Mouse (Mus musculus) layer of hippocampus, adult 9-11 months (tissue): ENCODE measurements around the gene Pamr1.

ENCODE experiments used
- DNase-seq: peaks from one replicate; pipeline ENCODE4 v3.0.0; 2022

Pamr1 gene

DNA sequence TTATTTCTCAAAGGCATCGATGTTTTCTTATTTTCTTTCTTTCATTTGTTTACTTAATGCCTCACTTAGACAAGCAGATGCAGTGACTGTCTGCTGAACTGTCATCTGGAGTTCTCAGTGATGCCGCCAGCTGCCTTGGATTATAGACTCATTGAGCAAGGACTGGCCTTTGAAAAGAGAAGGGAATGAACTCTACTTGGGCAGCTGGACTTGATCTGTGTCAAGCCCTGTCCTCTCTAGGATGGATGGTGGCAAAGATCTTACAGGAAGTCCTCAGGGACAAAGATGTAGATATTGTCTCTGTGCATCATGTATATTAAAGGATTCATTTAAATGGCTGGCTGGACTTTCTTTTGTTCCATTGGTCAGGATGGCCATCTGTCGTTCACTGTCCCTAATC, 114.1 kb downstream of the Pamr1 start:
- no peak for DNase-seq

GRCm38 (mm10) chr2:102667981-102668380, 118.2 kb downstream of the Pamr1 start:
- no peak for DNase-seq

GRCm38 (mm10) chr2:102669580-102669979, 119.8 kb downstream of the Pamr1 start:
- DNase-seq: no peak

DNA sequence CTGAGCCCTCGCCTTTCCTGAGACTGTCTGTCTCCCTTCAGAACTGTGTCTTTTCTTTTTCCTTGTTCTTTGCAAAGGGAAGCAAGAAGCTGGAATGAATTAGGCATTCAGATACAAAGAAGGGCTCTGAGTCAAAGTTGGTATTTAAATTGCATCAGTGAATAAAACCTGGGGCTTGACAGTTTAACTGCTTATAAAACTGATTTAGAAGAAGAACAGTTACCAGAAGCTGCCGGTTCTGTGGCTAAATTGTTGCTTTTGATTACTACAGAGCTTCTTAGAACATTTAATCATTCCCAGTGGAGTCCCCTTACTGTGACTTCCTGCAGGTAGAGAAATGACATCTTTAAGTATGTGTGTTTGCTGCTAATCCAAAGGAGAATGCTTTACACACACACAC, 124.8 kb downstream of the Pamr1 start:
- no peak for DNase-seq

DNA sequence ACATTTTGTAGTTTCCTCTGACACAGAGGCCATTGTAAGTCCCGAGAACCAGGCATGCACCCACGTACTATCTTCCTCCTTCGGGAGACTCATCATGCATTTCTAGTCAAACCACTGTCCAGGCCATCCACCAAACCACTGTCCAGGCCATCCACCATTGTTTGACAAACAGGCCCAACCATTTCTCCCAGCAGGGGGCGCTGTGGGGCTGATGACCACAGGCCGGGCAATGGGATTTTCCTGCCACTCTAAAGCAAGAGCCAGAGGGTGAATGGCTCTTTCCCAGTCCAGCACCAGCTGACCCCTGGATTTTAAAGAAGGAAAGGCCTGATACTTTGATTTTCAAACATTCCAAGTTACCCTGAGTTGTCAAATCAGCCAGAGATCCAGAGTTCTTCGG, 125.5 kb downstream of the Pamr1 start:
- no peak for DNase-seq

- no peak for DNase-seq
Observed at GRCm38 (mm10) chr2:102676716-102677312, 127.0 kb downstream of the Pamr1 start.

DNA sequence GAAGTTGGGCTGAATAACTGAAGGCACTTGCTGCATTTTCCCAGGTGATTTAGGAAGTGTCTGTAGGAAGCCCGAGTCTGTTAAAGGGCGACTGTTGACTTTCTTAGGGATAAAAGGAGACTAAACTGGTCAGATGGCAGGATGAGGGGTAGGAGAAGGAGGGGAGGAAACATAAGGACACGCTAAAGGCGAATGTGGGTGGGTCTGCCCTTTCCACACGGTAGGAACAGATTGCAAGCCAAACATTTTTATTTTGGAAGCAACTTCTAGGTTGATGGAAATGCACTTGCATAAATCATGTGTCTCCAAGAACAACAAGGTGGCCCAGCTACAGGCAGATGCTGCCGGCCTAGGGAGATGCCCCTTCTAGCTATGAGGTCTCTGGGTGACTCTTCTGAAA, 127.6 kb downstream of the Pamr1 start:
- DNase-seq: peak; percentile 49

- DNase-seq: no peak
Observed at GRCm38 (mm10) chr2:102681351-102681750, 131.5 kb downstream of the Pamr1 start.

- DNase-seq: no peak
Observed at GRCm38 (mm10) chr2:102682168-102682567, 132.4 kb downstream of the Pamr1 start.

- DNase-seq: no peak
Observed at GRCm38 (mm10) chr2:102685371-102686107, 135.7 kb downstream of the Pamr1 start.

DNA sequence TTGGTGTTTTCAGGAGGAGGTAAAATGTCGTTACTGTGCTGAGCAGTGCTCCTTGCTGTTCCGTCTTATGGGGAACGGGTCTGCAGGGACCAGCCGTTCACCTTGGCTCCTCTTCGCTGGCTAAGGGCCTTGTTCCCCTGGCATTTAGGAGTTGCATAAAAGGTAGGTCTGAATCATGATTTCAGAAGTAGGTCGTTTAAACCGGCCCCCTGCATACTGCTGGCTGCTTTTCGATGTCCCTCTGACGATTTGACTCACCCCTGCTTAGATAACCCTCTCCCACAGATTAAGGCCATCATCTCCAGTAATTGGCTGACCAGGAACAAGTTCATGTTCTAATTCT, 136.3 kb downstream of the Pamr1 start:
- no peak for DNase-seq
